Mouse (Mus musculus) thymus, postnatal 0 days (tissue): ENCODE data around the gene Ino80b. TPM values are rescaled to one million over a fixed set of nuclear protein-coding genes. Genes with fewer than 3 reads are reported as not detected.

Experiments used
- DNase-seq: peaks from one replicate; pipeline ENCODE4 v3.0.0-alpha.2; 2015; ENCODE audit warnings: low spot score
- polyA plus RNA-seq: library from polyadenylated mRNA; unstranded; fragments of >200 nt; fragmentation: Nextera tagmentation; extraction: Ambion mirVana; gene quantifications from 2 replicates; pipeline ENCODE4 v1.2.1, GENCODE M21; 2015

Ino80b gene
- polyA plus RNA-seq, result 17.7 and 17.9 TPM in 2 replicates

DNA sequence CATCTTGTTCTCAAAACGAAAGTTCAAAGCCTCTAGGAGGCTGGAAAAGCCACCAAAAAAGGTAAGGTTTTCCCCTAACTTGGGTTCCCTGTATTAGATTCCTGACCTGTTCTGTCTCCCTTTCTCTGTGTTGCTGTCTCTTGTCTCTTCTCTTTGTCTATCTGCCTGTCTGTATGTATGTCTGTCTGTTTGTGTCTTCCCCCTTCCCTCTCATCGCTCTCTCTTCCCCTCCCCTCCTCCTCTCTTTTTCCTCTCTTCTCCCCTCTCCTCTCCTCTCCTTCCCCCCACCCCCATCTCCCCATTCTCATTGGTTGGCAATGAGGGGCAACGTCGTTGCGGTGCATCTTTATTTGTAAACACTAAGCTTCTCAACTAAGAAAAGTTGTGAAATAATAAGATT lies at the start of gene Ino80b:
Ino80b (minus strand) TSS at position 101 of the 400 bp plus-strand sequence.
- no peak for DNase-seq

- DNase-seq, result no peak
Observed at GRCm38 (mm10) chr6:83172240-83172920, 47.1 kb upstream of the Ino80b start.

GRCm38 (mm10) chr6:83171063-83171462 lies 45.8 kb upstream of the Ino80b start:
- DNase-seq, result no peak

DNA sequence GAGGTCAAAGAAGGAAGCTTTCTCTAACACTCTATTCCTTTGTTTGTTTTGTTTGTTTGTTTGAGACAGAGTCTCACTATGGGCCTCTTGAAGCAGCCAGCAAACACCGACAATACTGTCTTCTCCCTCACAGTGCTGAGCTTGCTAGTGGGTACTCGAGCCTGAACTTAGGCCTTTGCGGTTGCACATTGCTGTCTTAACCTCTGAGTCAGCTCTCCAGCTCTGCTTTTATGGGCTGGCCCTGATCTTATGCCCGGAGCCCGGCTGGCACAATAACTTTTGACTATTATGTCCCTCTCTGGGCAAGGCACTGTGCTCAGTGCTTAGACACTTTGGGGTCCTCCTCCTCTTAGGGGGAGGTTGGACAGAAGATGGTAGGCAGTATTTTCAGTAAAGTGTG lies 44.6 kb upstream of the Ino80b start:
- no peak for DNase-seq

GRCm38 (mm10) chr6:83166243-83166630 lies 41.0 kb upstream of the Ino80b start:
- DNase-seq, result peak; percentile 42

DNA sequence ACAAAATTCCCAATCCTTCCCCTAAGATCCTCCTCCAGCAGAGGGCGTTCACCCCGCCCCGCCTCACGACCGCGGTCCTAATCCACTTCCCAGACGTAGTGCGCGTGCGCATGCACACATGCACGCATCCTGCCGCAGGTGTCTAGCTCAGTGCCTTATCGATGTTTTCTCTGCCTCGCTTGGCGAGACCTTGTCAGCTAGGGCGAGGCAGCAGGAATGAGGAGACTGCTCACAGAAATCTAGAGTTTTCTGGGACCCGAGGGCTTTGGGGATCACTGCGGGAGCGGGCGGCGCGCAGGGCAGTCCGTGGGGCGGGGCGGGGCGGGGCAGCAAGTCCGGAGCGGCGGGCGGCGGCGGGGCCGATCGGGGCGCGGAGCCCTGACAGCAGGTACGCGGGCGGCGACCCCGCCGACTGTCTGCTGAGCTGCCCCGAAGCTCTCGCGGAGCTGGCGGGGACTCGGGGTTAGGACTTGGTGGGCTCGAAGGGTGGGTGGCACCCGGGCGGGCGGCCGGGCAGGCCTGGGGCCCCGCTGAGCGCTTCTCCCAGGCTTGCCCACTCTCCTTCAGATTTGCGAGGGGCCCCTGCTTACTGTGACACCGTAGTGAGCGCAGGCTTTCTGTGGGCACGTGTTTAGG lies 40.5 kb upstream of the Ino80b start, which contains the start of gene Dctn1:
Dctn1 (plus strand) TSS at position 314 of the 636 bp plus-strand sequence.
- DNase-seq, result peak; percentile 95

GRCm38 (mm10) chr6:83165026-83165606 lies 39.9 kb upstream of the Ino80b start:
- DNase-seq, result no peak

- DNase-seq, result peak; percentile 70
Observed at GRCm38 (mm10) chr6:83162701-83163100, 37.5 kb upstream of the Ino80b start.

GRCm38 (mm10) chr6:83161921-83162641 lies 36.9 kb upstream of the Ino80b start:
- no peak for DNase-seq

- no peak for DNase-seq
Observed at GRCm38 (mm10) chr6:83161442-83161841, 36.2 kb upstream of the Ino80b start.

- peak; percentile 73 for DNase-seq
Observed at GRCm38 (mm10) chr6:83159456-83159855, 34.2 kb upstream of the Ino80b start.

- peak; percentile 57 for DNase-seq
Observed at GRCm38 (mm10) chr6:83156259-83156684, 31.0 kb upstream of the Ino80b start, which contains the start of the genes Wdr54 and 1700003E16Rik. TSS of gene Wdr54 (minus strand) at chr6:83156397. TSS of gene 1700003E16Rik (plus strand) at chr6:83156404.

GRCm38 (mm10) chr6:83155552-83156238 lies 30.5 kb upstream of the Ino80b start:
- DNase-seq, result no peak

- DNase-seq, result no peak
Observed at GRCm38 (mm10) chr6:83153485-83153884, 28.3 kb upstream of the Ino80b start.

DNA sequence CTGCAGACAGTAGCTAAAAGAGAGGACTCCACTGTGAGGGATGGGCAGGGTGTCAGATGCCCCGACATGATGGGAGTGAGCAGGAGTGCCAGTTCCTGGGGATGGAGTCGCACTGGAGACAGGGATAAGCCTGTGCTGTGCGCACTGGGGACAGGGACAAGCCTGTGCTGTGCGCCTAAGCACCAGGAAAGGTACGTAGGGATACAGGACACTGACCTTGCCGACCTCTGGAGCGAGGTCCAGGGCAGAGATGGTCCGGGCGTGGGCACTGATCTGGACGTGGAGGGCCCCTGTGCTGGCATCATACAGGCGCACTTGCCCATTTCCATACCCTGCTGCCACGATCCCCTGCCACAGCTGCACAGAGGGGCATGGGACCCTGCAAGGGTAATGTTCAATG lies 27.8 kb upstream of the Ino80b start:
- DNase-seq, result no peak

- DNase-seq, result no peak
Observed at GRCm38 (mm10) chr6:83151721-83152120, 26.5 kb upstream of the Ino80b start.

- no peak for DNase-seq
Observed at GRCm38 (mm10) chr6:83147280-83147679, 22.0 kb upstream of the Ino80b start.

GRCm38 (mm10) chr6:83145805-83146204 lies 20.6 kb upstream of the Ino80b start:
- no peak for DNase-seq

DNA sequence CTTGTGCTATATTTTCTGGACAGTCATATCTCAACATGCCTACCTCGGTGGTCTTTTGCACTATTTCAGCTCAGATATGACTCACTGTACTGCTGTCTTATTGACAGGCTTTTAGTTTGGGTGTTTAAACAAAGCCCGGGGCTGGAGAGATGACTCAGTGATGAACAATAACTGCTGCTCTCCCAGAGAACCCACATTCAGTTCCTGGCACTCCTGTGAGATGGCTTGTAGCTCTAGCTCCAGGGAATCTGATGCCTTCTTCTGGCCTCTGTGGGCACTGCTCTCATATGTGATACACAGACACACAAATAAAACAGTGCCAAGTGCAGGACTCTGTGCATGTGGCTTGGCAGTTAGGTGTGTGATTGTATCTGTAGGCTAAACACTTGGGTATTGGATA lies 20.0 kb upstream of the Ino80b start:
- no peak for DNase-seq

- DNase-seq, result no peak
Observed at GRCm38 (mm10) chr6:83142886-83143285, 17.7 kb upstream of the Ino80b start.

DNA sequence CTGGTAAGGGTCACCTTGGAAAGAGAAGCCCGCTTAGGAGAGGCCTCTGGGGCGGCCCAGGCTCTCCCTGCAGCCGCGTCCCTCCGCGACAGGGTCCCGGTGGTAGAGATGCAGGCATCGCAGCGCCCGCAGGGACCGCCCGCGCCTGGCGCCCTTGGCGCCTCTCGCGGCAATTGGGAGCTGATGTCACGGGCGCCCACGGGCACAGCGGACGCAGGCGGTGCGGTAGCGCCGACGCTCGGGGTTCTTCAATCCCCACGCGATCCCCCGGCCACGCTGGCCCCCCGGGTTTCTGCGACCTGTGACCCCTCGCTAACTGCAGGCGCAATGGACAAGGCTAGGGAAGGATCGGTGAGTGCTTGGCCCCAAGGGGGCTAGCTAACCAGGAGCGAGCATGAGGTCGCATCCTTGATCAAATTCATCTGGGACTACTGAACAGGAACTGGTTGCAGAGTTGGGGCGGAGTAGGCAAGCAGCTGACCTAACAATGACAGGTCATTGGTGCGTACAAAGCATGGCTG lies 17.0 kb upstream of the Ino80b start:
- no peak for DNase-seq
